9 mouse cellular contexts compared by ENCODE assay signal in the genomic region with DNA sequence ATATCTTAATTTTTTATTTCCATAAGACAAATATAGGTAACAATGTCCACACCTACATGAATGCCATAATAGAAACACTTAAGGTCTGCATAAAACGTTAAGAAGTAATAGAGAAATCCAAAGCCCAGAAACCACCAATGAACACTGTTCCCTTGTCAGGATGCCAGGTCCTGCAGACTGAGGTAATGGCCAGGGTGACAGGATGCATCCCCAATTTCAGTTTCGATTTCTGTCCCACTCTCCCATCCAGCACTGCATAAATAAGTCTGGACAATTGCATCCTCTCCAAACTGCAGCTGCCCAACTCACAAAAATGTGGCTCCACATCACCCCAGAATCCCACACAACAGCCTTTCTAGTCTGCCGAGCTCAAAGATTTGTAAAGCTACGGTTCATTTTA. TPM values are rescaled to one million over a fixed set of nuclear protein-coding genes. Genes with fewer than 3 reads are reported as not detected.
A peak's percentile ranks its signal among the peaks of the same experiment; 100 is the strongest.
DNase-seq lines count a peak whose midpoint lies in the region; ATAC-seq and TF ChIP-seq lines count a peak whose summit lies in the region.
"Had no signal": no experiment of that assay in that cellular context is flagged by ENCODE, and none has a peak within 500 bp of the region (broad histone marks: within the 10 kb centered on the region; RNA-seq: fewer than 3 reads in every experiment).

No protein-coding gene starts in this region.

- peaks cover 55% of the 10 kb centered on the region for H3K36me3 ChIP-seq in lung, embryonic 14.5 days (ENCODE audit: insufficient read depth)
- peaks cover 39% of the 10 kb centered on the region for H3K36me3 ChIP-seq in heart, embryonic 12.5 days
- H3K36me3 ChIP-seq in limb, embryonic 13.5 days = peaks cover 43% of the 10 kb centered on the region
- H3K36me3 ChIP-seq in neural tube, embryonic 13.5 days = peaks cover 33% of the 10 kb centered on the region

- H3K27me3 ChIP-seq in lung, embryonic 14.5 days (ENCODE audit: insufficient read depth, low read length) = no peaks in the 10 kb centered on the region
- H3K27me3 ChIP-seq in heart, embryonic 12.5 days (replicated peaks) = no peaks in the 10 kb centered on the region
- no peaks in the 10 kb centered on the region for H3K27me3 ChIP-seq in limb, embryonic 13.5 days
- H3K27me3 ChIP-seq in neural tube, embryonic 13.5 days = no peaks in the 10 kb centered on the region

- DNase-seq in lung, embryonic 14.5 days = no peak
- DNase-seq in lung, adult 2 months = no peak
- no peak for DNase-seq in testis, postnatal 10 days (ENCODE audit: low spot score)
- DNase-seq in gastrocnemius, postnatal 10 days = no peak
- DNase-seq in left cerebral cortex, adult 11 months (ENCODE audit: low spot score) = no peak

- WGBS in lung, embryonic 14.5 days = 57% methylated on average over 4 of the region's 4 CpGs
- WGBS in lung, adult 2 months = 22% methylated on average over 4 of the region's 4 CpGs
- 66% methylated on average over 4 of the region's 4 CpGs for WGBS in heart, embryonic 12.5 days
- WGBS in limb, embryonic 13.5 days = 75% methylated on average over 4 of the region's 4 CpGs
- 68% methylated on average over 4 of the region's 4 CpGs for WGBS in neural tube, embryonic 13.5 days

- H3K4me1 ChIP-seq in lung, embryonic 14.5 days (ENCODE audit: insufficient read depth) = 0 out of 2 replicates have a peak, but pooled peaks cover 5% of the 10 kb centered on the region
- peaks cover 19% of the 10 kb centered on the region for H3K4me1 ChIP-seq in lung, adult 2 months (ENCODE audit: control insufficient read depth, insufficient read depth, low read length)
- peaks cover 31% of the 10 kb centered on the region for H3K4me1 ChIP-seq in heart, embryonic 12.5 days (replicated peaks)
- peaks cover 39% of the 10 kb centered on the region for H3K4me1 ChIP-seq in limb, embryonic 13.5 days
- H3K4me1 ChIP-seq in neural tube, embryonic 13.5 days (replicated peaks) = peaks cover 48% of the 10 kb centered on the region

- no peak for ATAC-seq in lung, embryonic 14.5 days (ENCODE audit: insufficient read depth)
- ATAC-seq in heart, embryonic 12.5 days (ENCODE audit: insufficient number of reproducible peaks, low FRiP score) = no peak
- ATAC-seq in limb, embryonic 13.5 days (ENCODE audit: low FRiP score, low read depth) = no peak
- no peak for ATAC-seq in neural tube, embryonic 13.5 days (ENCODE audit: low read depth)

- TF ChIP-seq POLR2A in lung, adult 2 months (IDR thresholded peaks at IDR 0.05; ENCODE audit: borderline replicate concordance, extremely low read depth, low read depth, low read length) = no peak

- no peak for TF ChIP-seq CTCF in lung, embryonic 14.5 days (IDR thresholded peaks at IDR 0.05; ENCODE audit: low read depth)
- no peak for TF ChIP-seq CTCF in lung, adult 2 months (IDR thresholded peaks at IDR 0.05; ENCODE audit: insufficient read depth, low read length)

- H3K9me3 ChIP-seq in lung, embryonic 14.5 days (ENCODE audit: low read depth, low read length) = no peaks in the 10 kb centered on the region
- no peaks in the 10 kb centered on the region for H3K9me3 ChIP-seq in heart, embryonic 12.5 days (replicated peaks)
- no peaks in the 10 kb centered on the region for H3K9me3 ChIP-seq in limb, embryonic 13.5 days
- H3K9me3 ChIP-seq in neural tube, embryonic 13.5 days = no peaks in the 10 kb centered on the region

- H3K4me2 ChIP-seq in lung, embryonic 14.5 days = peak overlapping the region; percentile 67
- peak overlapping the region; percentile 54 for H3K4me2 ChIP-seq in heart, embryonic 12.5 days
- H3K4me2 ChIP-seq in limb, embryonic 13.5 days (replicated peaks) = peak overlapping the region; percentile 47
- peak overlapping the region; percentile 83 for H3K4me2 ChIP-seq in neural tube, embryonic 13.5 days

- peak overlapping the region; percentile 41 for H3K9ac ChIP-seq in lung, embryonic 14.5 days
- peak overlapping the region; percentile 4; the same call in 1 of the 2 replicates for H3K9ac ChIP-seq in heart, embryonic 12.5 days
- peak overlapping the region; percentile 51; the same call in 1 of the 2 replicates for H3K9ac ChIP-seq in limb, embryonic 13.5 days
- peak overlapping the region; percentile 51 for H3K9ac ChIP-seq in neural tube, embryonic 13.5 days

- no peak overlapping the region for H3K27ac ChIP-seq in lung, embryonic 14.5 days (ENCODE audit: low read depth)
- H3K27ac ChIP-seq in heart, embryonic 12.5 days (ENCODE audit: poor library complexity, severe bottlenecking) = no peak overlapping the region
- no peak overlapping the region; the same call in 1 of the 2 replicates for H3K27ac ChIP-seq in limb, embryonic 13.5 days
- no peak overlapping the region for H3K27ac ChIP-seq in neural tube, embryonic 13.5 days (replicated peaks)

- H3K4me3 ChIP-seq in lung, embryonic 14.5 days (ENCODE audit: low read depth, low read length) = peak overlapping the region; percentile 91; the same call in 1 of the 2 replicates
- no peak overlapping the region for H3K4me3 ChIP-seq in lung, adult 2 months (replicated peaks; ENCODE audit: extremely low read depth, low read depth, low read length)
- peak overlapping the region; percentile 17; the same call in 1 of the 2 replicates for H3K4me3 ChIP-seq in heart, embryonic 12.5 days
- H3K4me3 ChIP-seq in limb, embryonic 13.5 days = peak overlapping the region; percentile 19
- H3K4me3 ChIP-seq in neural tube, embryonic 13.5 days = peak overlapping the region; percentile 12; the same call in 1 of the 2 replicates

RNA-seq across cellular contexts. Expression of gene Tut7, which starts 2.8 kb away (rescaled TPM):
- 44.3 and 44.6 TPM in 2 replicates for polyA plus RNA-seq in lung, embryonic 14.5 days (2014; fragmentation: Nextera tagmentation; extraction: Ambion mirVana)
- polyA plus RNA-seq in lung, adult 2 months (2012; rRNA removed) = 20.1 and 24.5 TPM in 2 replicates
- 45.3 and 46.4 TPM in 2 replicates for polyA plus RNA-seq in heart, embryonic 12.5 days (2016; fragmentation: Nextera tagmentation; extraction: Ambion mirVana)
- polyA plus RNA-seq in limb, embryonic 13.5 days (2015; fragmentation: Nextera tagmentation; extraction: Ambion mirVana) = 56.4 and 57.4 TPM in 2 replicates
- polyA plus RNA-seq in neural tube, embryonic 13.5 days (2015; fragmentation: Nextera tagmentation; extraction: Ambion mirVana) = 45.5 and 50.5 TPM in 2 replicates
- total RNA-seq in gastrocnemius, postnatal 10 days (2021) = 10 to 100 TPM; 46.3 to 50.3 TPM

RNA-seq across cellular contexts. Expression of gene Gm49354, which starts 38.1 kb away (rescaled TPM):
- not detected in 2 replicates for polyA plus RNA-seq in lung, embryonic 14.5 days (2014; fragmentation: Nextera tagmentation; extraction: Ambion mirVana)
- polyA plus RNA-seq in lung, adult 2 months (2012; rRNA removed) = not detected in 2 replicates
- not detected in 2 replicates for polyA plus RNA-seq in heart, embryonic 12.5 days (2016; fragmentation: Nextera tagmentation; extraction: Ambion mirVana)
- polyA plus RNA-seq in limb, embryonic 13.5 days (2015; fragmentation: Nextera tagmentation; extraction: Ambion mirVana) = not detected in 2 replicates
- polyA plus RNA-seq in neural tube, embryonic 13.5 days (2015; fragmentation: Nextera tagmentation; extraction: Ambion mirVana) = not detected in 2 replicates
- not detected for total RNA-seq in gastrocnemius, postnatal 10 days (2021)
- polyA plus RNA-seq: large intestine, adult 2 months had no signal

RNA-seq across cellular contexts. Expression of gene Isca1, which starts 50.5 kb away (rescaled TPM):
- polyA plus RNA-seq in lung, embryonic 14.5 days (2014; fragmentation: Nextera tagmentation; extraction: Ambion mirVana) = 105 and 121 TPM in 2 replicates
- 59.0 and 82.1 TPM in 2 replicates for polyA plus RNA-seq in lung, adult 2 months (2012; rRNA removed)
- 155 and 159 TPM in 2 replicates for polyA plus RNA-seq in heart, embryonic 12.5 days (2016; fragmentation: Nextera tagmentation; extraction: Ambion mirVana)
- polyA plus RNA-seq in limb, embryonic 13.5 days (2015; fragmentation: Nextera tagmentation; extraction: Ambion mirVana) = 111 and 116 TPM in 2 replicates
- 153 and 154 TPM in 2 replicates for polyA plus RNA-seq in neural tube, embryonic 13.5 days (2015; fragmentation: Nextera tagmentation; extraction: Ambion mirVana)
- total RNA-seq in gastrocnemius, postnatal 10 days (2021) = 100 to 1,000 TPM in 1 of 2 experiments, 10 to 100 TPM in 1; 95.1 to 108 TPM
